Mouse (Mus musculus): Measurements from ENCODE around the gene Zfp300. TPM values are rescaled to one million over a fixed set of nuclear protein-coding genes. Genes with fewer than 3 reads are reported as not detected.

Gene Zfp300
- 1 to 10 TPM; 3.0 to 3.8 TPM for total RNA-seq (2021)

DNA sequence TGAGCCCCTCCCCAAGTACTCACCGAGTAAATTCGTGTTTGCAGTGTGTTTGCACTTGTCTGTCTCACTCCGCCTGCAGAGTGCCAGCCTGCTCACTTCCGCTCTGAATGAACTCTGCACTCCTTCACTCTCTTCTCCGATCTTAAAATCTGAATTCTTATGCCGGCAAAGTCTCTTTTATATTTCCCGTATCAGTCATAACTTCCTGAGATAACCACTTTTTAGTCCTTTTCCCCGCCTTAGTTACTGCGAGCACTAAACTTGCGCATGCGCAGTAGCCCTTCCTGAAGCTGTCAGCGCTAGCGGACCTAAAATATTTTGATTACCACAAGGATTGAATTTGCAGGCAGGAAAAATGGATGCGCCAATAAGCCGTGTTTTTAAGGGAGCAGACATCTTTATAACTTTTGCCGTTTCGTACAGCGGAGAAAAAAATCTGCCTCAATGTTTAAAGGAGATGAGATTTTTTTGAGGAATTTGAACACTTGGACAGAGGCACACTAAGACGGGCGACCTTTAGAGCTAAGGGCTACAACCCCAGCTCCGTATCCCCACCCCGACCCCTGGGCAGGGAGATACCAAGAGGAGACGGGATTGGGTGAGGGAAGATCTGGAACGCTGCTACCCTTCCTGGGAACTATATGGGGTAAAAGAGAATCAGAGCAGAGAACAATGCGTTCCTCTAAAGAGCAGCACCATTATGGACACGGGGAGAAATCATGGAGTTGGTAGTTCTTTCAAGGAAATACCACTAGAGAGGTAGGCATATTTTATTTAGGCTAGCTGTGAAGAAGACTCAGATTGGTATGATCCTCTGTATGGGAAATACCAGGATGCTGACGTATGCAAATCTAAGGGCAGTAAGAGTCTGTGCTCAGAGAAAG, at the start of gene Zfp300:
Gene Zfp300 (minus strand): TSS at position 545 of the 884 bp plus-strand sequence.
- peak; percentile 44 to 62 for DNase-seq

DNA sequence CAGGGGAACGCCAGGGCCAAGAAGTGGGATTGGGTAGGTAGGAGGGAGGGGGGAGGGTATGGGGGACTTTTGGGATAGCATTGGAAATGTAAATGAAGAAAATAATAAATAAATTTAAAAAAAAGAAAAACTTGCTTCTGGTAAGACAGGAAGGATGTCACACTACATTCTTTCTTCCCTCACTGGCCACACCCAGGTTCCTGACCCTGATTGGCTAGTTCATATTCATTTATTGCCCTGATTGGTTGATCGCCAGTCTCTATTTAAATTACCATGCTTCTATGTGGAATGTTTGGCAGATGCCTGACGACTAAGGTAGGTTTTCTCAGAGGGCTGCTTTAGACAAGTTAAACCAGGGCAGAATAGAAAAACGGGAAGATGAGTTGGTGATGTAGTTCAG, 26.2 kb upstream of the Zfp300 start, which contains the start of gene Ssxa1:
Gene Ssxa1 (plus strand): TSS at position 301 of the 400 bp plus-strand sequence.
- no peak for DNase-seq

DNA sequence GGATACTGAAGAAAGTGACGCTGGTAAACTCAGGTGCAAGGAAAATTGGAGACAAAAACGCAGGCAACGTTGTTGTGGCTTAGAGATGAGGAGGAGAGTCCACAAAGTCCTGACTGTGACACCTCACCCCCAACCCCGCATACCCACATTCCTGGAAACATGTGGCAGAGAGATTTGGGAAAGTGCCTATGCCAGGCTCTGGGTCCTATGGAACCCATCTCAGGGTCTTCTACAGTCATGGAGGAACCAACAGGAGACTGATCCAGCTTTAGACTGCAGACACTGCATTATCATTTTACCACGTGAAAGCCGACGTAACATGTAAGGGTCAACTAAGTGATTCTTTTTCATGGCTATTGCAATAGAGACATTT, 526 bp upstream of the Zfp300 start:
- DNase-seq = peak in 1 of 2 experiments; percentile 2

DNA sequence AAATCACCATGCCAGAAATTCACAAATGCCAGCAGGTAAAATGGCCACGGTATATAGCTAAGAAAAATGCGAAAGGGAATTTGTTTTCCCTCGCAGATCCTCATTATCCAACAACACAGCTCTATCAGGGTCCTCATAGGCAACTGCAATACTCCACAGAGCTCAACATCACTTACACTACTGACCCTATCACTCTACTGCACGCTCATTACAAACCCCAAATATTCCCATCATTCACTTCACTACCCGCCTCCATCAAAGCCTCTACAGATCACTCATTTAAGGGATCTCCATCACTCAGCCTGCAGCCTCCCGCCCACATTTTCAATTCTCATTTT, 713 bp downstream of the Zfp300 start:
- DNase-seq = no peak

DNA sequence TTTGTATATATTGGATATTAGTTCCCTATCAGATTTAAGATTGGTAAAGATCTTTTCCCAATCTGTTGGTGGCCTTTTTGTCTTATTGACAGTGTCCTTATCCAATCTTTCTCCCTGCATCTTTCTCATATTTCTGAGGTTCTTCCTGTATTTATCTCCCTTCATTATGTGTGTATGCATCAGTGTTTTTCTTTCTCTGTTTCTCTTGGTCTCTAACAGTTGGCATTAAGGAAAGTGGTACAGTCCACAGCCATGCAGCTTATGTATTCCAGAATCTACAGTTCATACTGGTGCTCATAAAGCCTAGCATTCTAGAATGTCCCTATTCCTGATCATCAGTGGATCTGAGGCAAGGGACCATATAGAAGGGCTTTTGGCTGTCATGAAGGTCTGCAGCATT, 21.2 kb downstream of the Zfp300 start, which contains the start of gene Spaca5:
Gene Spaca5 (plus strand): TSS at position 301 of the 400 bp plus-strand sequence.
- DNase-seq = no peak

DNA sequence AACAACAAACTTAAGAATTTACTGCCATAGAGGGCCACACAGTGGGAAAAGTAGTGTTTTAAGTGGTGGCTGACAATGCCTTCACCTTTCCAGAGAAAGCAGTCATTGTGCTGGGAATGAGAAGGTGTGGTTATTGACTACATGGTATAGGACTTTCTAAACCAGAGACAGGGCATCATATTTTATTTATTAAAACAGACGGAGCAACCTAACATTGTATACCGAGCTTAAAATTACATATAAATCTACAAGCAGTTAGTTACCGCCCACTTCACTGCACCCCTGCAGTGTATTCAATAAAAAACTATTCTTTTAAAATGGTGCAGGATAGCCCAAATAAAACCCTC, 26.8 kb downstream of the Zfp300 start:
- DNase-seq = no peak

DNA sequence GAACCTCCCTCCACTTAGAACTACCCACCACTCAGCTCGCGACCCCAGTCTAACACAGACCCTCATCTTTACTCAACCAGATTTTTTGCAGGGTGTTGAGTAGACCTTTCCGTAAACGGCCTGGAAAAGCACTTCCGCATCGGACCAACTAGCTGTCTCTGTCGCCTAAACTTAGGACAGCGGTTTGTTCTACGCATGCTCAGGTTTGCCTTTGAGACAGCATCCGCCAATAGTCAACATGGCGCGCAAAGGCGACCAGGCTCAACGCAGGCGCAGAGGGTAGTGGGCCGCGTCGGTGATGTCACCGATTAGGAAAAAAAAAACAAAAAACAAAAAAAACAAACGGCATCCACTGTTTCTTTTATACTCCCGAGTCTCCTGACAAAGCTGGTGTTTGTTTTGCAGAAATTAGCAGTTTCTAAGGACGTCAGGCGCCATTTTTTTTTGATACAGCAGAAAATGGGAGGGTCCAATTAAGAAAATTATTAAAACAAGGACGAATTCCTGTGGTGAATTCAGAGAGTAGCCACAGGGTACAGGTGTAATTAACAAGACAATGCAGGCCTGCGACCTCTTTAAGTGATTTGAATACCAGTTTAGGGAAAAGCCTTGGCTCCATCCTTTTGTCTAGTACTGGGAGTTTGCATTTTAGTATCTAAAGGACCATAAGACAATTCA, 27.3 kb downstream of the Zfp300 start, which contains the start of gene Zfp182:
Gene Zfp182 (minus strand): TSS at position 451 of the 678 bp plus-strand sequence.
- DNase-seq = peak; percentile 71 to 75

DNA sequence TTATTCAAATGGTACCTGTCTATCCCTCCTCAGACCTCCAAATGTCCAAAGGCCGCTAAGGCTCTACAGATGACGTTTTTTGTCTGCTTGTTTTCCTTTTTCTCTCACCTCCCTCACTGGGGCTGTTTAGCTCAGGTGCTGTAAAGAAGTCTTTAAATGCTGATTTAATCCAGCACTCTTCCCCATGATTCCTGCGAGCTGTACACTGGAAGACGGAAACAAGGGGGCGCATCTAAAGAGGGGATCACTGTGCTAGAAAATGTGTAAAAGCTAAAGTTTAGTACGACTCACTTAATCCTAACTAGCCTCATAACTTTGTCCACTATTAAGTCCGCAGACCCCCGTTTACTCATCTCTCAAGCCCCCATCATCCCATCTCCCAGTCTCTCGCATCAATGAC, 27.9 kb downstream of the Zfp300 start:
- no peak for DNase-seq

Other genes starting within 250 kb of the Zfp300 start
- under 1 TPM; 0.42 to 0.63 TPM for gene Timp1, start 219.4 kb downstream of the Zfp300 start, total RNA-seq (2021)
- gene Syn1, start 168.5 kb downstream of the Zfp300 start, total RNA-seq (2021) = 100 to 1,000 TPM; 444 to 469 TPM
- gene Cfp, start 158.0 kb downstream of the Zfp300 start, total RNA-seq (2021) = 10 to 100 TPM; 15.0 to 22.8 TPM
- gene Elk1, start 138.9 kb downstream of the Zfp300 start, total RNA-seq (2021) = 10 to 100 TPM; 90.7 to 95.4 TPM
- gene Uxt, start 127.5 kb downstream of the Zfp300 start, total RNA-seq (2021) = 10 to 100 TPM; 11.5 to 12.2 TPM
- 10 to 100 TPM; 10.2 to 13.5 TPM for gene Zfp182, start 27.2 kb downstream of the Zfp300 start, total RNA-seq (2021)
- gene Spaca5, start 21.1 kb downstream of the Zfp300 start, total RNA-seq (2021) = not detected
- gene Ssxa1, start 26.3 kb upstream of the Zfp300 start, total RNA-seq (2021) = not detected
- gene Gm21876, start 86.1 kb upstream of the Zfp300 start, total RNA-seq (2021) = not detected

Data from layer of hippocampus, postnatal 36 days (tissue).